Mouse (Mus musculus) midbrain, embryonic 15.5 days (tissue): ENCODE data around the gene Spata46. TPM values are rescaled to one million over a fixed set of nuclear protein-coding genes. Genes with fewer than 3 reads are reported as not detected.

Experiments used
- ATAC-seq: fragments of 200-750 bp; cut with Nextera tagmentation; replicated peaks from 2 replicates; pipeline ENCODE4 v1.8.0; 2017; ENCODE audit warnings: moderate TSS enrichment
- H3K27ac ChIP-seq: fragments of 300-500 bp; sonication (generic); 2 replicates; pipeline ENCODE4 v1.5.1; 2015; ENCODE audit warnings: mild to moderate bottlenecking, inconsistent platforms
- H3K27me3 ChIP-seq: fragments of 300-500 bp; sonication (generic); replicated peaks from 2 replicates; pipeline ENCODE4 v1.6.1; 2015; ENCODE audit warnings: inconsistent platforms
- H3K36me3 ChIP-seq: fragments of 300-500 bp; sonication (generic); replicated peaks from 2 replicates; pipeline ENCODE4 v1.6.1; 2015; ENCODE audit warnings: inconsistent platforms
- H3K4me1 ChIP-seq: fragments of 300-500 bp; sonication (generic); 2 replicates; pipeline ENCODE4 v1.6.1; 2015; ENCODE audit warnings: inconsistent platforms
- H3K4me2 ChIP-seq: fragments of 300-500 bp; sonication (generic); 2 replicates; pipeline ENCODE4 v1.6.1; 2015; ENCODE audit warnings: inconsistent platforms, mild to moderate bottlenecking, moderate library complexity
- H3K4me3 ChIP-seq: fragments of 300-500 bp; sonication (generic); 2 replicates; pipeline ENCODE4 v1.5.1; 2015; ENCODE audit warnings: mild to moderate bottlenecking, inconsistent platforms
- H3K9ac ChIP-seq: fragments of 300-500 bp; sonication (generic); 2 replicates; pipeline ENCODE4 v1.6.1; 2015; ENCODE audit warnings: mild to moderate bottlenecking, inconsistent platforms
- H3K9me3 ChIP-seq: fragments of 300-500 bp; sonication (generic); 2 replicates; pipeline ENCODE4 v1.6.1; 2016; ENCODE audit warnings: inconsistent platforms
- WGBS: fragments of 180-500 bp; shearing (Covaris S2); methylation state at CpG from one replicate; pipeline ENCODE4 v1.1.7; 2015; ENCODE audit warnings: mixed read lengths; 5-methylcytosine and 5-hydroxymethylcytosine counted together
- polyA plus RNA-seq: library from polyadenylated mRNA; unstranded; fragments of >200 nt; fragmentation: Nextera tagmentation; extraction: Ambion mirVana; gene quantifications from 2 replicates; pipeline ENCODE4 v1.2.1, GENCODE M21; 2015

The Spata46 gene
- polyA plus RNA-seq: 1.2 and 2.0 TPM in 2 replicates

GRCm38 (mm10) chr1:170308503-170308902 is at the start of gene Spata46:
Spata46 (plus strand) TSS chr1:170308803.
- no peaks in the 10 kb centered on the region for H3K36me3 ChIP-seq
- no peak within 1 kb of the TSS for H3K9ac ChIP-seq
- no peaks in the 10 kb centered on the region for H3K9me3 ChIP-seq
- H3K27ac ChIP-seq: no peak within 1 kb of the TSS
- no peak for ATAC-seq
- H3K27me3 ChIP-seq: no peaks in the 10 kb centered on the region
- WGBS: 92% methylated on average over 4 of the region's 4 CpGs
- no peak within 1 kb of the TSS for H3K4me2 ChIP-seq
- H3K4me1 ChIP-seq: no peaks in the 10 kb centered on the region
- no peak within 1 kb of the TSS for H3K4me3 ChIP-seq

DNA sequence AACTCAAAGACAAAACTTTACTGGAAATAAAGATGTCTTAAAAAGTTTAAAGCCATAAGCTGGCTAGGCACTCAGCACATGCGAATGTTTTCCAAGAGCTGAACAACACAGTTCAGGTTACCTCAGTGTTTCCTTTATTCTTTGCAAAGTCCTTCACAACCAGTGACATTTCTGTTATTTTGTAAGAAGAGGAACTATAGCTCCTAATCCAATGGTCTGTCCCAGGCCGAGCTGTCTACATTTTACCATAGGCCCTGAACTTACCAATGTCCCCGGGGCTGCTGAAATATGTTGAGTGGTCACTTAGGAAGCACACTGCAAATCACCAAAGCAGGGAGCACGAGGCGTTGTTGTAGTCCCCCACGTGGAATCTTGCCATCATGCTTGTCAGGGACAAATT is 38.3 kb upstream of the Spata46 start:
- Histone ChIP-seq H3K9ac (no peak overlapping the region), H3K4me1 (no peaks in the 10 kb centered on the region), H3K9me3 (peaks cover under 1% of the 10 kb centered on the region), H3K4me2 (no peak overlapping the region), H3K27me3 (no peaks in the 10 kb centered on the region), H3K27ac (no peak overlapping the region), H3K36me3 (no peaks in the 10 kb centered on the region), H3K4me3 (no peak overlapping the region)
- whole genome bisulfite sequencing: 86% methylated on average over 6 of the region's 6 CpGs
- no peak for ATAC-seq

DNA sequence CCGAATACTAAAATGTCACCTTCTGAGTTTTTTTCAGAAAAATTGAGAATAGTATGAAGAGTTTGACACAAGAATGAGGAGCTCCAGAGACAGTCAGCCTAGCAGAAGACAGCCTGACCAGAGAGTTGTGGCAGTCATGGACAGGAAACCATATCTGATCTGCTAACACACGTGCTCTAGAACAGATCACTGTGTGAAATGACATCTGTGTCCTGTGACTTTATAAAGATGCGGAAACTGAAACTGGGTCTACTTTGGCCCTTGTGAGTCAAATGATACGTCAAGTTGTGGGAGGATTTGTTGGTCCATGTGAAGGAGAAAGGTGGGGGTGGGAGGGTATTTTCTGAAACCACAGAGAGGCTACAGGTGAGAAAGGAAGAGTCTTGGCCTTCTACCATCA is 37.9 kb upstream of the Spata46 start:
- no peak overlapping the region for H3K4me2 ChIP-seq
- no peaks in the 10 kb centered on the region for H3K27me3 ChIP-seq
- H3K4me1 ChIP-seq: no peaks in the 10 kb centered on the region
- 88% methylated on average over 4 of the region's 4 CpGs for WGBS
- no peaks in the 10 kb centered on the region for H3K36me3 ChIP-seq
- peaks cover 3% of the 10 kb centered on the region for H3K9me3 ChIP-seq
- no peak for ATAC-seq
- H3K4me3 ChIP-seq: no peak overlapping the region
- H3K9ac ChIP-seq: no peak overlapping the region
- no peak overlapping the region for H3K27ac ChIP-seq

- H3K4me1 ChIP-seq: no peaks in the 10 kb centered on the region
- no peaks in the 10 kb centered on the region for H3K36me3 ChIP-seq
- peaks cover 3% of the 10 kb centered on the region; the same call in 1 of the 2 replicates for H3K9me3 ChIP-seq
- no peak overlapping the region for H3K4me3 ChIP-seq
- H3K9ac ChIP-seq: no peak overlapping the region
- no peaks in the 10 kb centered on the region for H3K27me3 ChIP-seq
- ATAC-seq: no peak
- H3K27ac ChIP-seq: no peak overlapping the region
- H3K4me2 ChIP-seq: no peak overlapping the region
These were observed 35.4 kb upstream of the Spata46 start for GRCm38 (mm10) chr1:170273252-170273651.

DNA sequence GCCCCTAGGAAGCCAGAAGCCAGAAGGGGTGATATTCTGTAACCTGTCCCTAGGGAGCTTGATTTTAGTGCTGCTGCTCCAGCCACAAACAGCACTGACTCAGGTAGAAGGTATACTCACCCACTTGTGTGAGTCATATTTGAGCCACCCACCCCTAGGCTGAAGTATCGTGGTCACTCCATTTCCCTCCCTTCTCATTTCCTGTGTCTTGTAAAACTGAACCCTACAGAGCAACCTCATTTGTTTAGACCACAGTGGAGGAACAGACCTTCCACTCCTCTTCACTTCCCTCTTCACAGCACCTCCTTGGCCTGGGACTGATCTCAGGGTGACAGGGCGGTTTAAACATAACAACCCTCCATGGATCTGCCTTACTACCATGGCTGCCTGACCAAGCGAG is 31.6 kb upstream of the Spata46 start, which contains the start of gene Sh2d1b1:
Sh2d1b1 (plus strand) TSS at position 305 of the 400 bp plus-strand sequence.
- ATAC-seq: no peak
- peaks cover 3% of the 10 kb centered on the region; the same call in 1 of the 2 replicates for H3K9me3 ChIP-seq
- no peaks in the 10 kb centered on the region for H3K36me3 ChIP-seq
- no peak within 1 kb of the TSS for H3K9ac ChIP-seq
- no peak within 1 kb of the TSS for H3K4me2 ChIP-seq
- WGBS: 95% methylated on average over 2 of the region's 3 CpGs
- H3K27me3 ChIP-seq: no peaks in the 10 kb centered on the region
- H3K27ac ChIP-seq: no peak within 1 kb of the TSS
- H3K4me1 ChIP-seq: no peaks in the 10 kb centered on the region
- H3K4me3 ChIP-seq: no peak within 1 kb of the TSS

GRCm38 (mm10) chr1:170282415-170283129 is 26.0 kb upstream of the Spata46 start:
- no peak for ATAC-seq
- no peak overlapping the region for H3K4me2 ChIP-seq
- no peaks in the 10 kb centered on the region for H3K4me1 ChIP-seq
- no peaks in the 10 kb centered on the region for H3K9me3 ChIP-seq
- H3K27ac ChIP-seq: no peak overlapping the region
- no peak overlapping the region for H3K9ac ChIP-seq
- H3K27me3 ChIP-seq: no peaks in the 10 kb centered on the region
- WGBS: 85% methylated on average over 4 of the region's 4 CpGs
- H3K4me3 ChIP-seq: no peak overlapping the region
- H3K36me3 ChIP-seq: no peaks in the 10 kb centered on the region

DNA sequence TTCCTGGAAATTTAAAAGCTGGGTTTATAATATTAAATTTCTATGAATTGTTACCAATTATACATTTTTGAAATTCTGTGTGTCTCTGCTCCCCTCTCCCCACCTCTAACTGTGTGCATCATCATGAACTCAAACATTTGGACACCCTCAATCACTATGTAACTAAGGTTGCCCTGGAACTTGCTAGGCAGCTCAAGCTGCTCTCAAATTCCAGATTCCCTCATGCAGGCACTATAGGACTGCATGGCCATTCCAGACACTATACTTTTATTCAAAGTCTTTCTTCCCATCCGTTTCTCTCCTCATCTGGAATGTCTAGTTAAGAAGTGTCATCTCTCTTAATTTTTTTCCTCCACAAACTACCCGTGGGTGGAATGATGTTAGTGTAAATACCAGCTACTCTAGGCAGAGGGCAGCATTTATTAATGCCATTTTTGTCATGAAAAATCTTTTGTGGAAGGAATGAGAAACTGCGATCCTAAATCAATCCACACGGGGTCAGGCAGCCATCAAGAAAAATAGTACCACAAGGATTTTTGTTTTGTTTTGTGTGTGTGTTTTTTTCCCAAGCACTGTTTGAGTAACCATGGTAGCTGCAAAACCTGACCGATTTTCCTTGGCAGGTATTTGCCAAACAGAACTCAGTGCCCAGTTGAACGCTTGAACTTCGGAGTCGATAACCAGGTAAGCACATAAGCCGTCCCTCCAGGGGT is 16.2 kb upstream of the Spata46 start:
- Histone ChIP-seq H3K27me3 (no peaks in the 10 kb centered on the region), H3K4me1 (peaks cover 4% of the 10 kb centered on the region; the same call in 1 of the 2 replicates), H3K9ac (no peak overlapping the region), H3K4me2 (peak overlapping the region; percentile 31), H3K4me3 (no peak overlapping the region), H3K27ac (no peak overlapping the region), H3K36me3 (no peaks in the 10 kb centered on the region), H3K9me3 (no peaks in the 10 kb centered on the region)
- WGBS: 35% methylated on average over 9 of the region's 9 CpGs
- ATAC-seq: peak; percentile 83

DNA sequence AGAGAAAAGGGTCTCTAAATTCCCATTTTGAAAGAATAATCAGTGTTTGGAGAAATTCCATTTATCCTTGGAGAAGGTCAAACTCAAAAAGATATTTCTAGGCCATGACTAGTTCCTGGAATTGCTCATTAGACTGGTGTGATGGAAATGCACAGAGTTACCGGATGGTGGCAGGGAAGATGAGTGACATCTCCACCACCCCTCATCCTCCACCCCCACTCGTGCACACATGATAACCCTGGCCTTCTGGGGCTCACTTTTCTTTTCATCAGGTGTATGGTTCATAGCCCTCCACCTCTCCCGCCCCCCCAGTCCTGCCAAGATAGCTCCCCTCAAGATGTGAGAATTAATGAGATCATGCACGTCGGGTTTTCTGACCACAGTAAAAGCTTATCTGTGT is 15.3 kb upstream of the Spata46 start:
- ATAC-seq: peak; percentile 61; the same call in 1 of the 2 replicates
- H3K27me3 ChIP-seq: no peaks in the 10 kb centered on the region
- H3K27ac ChIP-seq: no peak overlapping the region
- no peak overlapping the region for H3K4me3 ChIP-seq
- H3K4me1 ChIP-seq: peaks cover 4% of the 10 kb centered on the region; the same call in 1 of the 2 replicates
- 57% methylated on average over 5 of the region's 5 CpGs for WGBS
- H3K9ac ChIP-seq: no peak overlapping the region
- H3K36me3 ChIP-seq: no peaks in the 10 kb centered on the region
- no peak overlapping the region for H3K4me2 ChIP-seq
- no peaks in the 10 kb centered on the region for H3K9me3 ChIP-seq

DNA sequence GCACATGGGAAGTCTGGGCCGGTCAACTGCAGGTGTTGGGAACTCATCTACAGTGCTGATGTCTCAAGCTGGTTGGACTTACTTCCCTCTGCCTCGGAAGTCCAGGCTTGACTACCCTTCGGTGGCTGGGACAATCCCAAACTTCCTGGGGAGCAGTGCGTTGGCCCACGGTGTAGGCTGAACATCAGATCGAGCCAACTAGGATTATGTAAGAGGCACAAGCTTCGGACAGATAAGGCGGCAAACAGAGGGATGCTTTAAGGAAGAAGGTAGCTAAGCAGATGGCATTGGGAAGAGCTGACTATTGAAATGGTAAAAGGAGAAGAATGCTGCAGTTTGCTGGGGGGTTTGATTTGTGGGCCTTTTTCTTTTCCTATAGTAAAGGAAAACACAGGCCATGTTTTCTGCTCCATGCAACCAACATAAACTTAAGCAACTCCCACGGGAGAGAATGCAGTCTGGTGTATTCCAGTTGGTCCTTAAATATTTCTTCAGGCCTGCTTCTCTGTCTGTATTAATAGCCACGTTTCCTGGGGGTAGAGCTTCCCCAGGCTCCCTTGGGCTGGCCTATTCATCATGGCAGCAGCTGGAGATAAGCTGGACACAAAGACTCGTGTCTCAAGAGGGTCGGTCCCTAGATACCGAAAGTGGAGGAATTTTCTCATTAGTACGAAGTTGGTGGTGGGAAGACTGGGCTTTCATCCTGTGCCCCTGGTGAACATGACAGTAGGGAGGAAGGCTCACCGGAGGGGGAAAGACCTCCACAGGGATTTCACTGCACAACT is 13.6 kb upstream of the Spata46 start:
- no peak for ATAC-seq
- Histone ChIP-seq H3K4me3 (no peak overlapping the region), H3K27me3 (no peaks in the 10 kb centered on the region), H3K4me2 (no peak overlapping the region), H3K4me1 (peaks cover 4% of the 10 kb centered on the region; the same call in 1 of the 2 replicates), H3K9me3 (no peaks in the 10 kb centered on the region), H3K9ac (no peak overlapping the region), H3K27ac (no peak overlapping the region), H3K36me3 (no peaks in the 10 kb centered on the region)
- 54% methylated on average over 15 of the region's 15 CpGs for WGBS

GRCm38 (mm10) chr1:170299496-170299895 is 9.1 kb upstream of the Spata46 start:
- H3K27ac ChIP-seq: no peak overlapping the region
- H3K4me2 ChIP-seq: no peak overlapping the region
- H3K36me3 ChIP-seq: no peaks in the 10 kb centered on the region
- H3K4me3 ChIP-seq: no peak overlapping the region
- no peak for ATAC-seq
- no peaks in the 10 kb centered on the region for H3K27me3 ChIP-seq
- no peaks in the 10 kb centered on the region for H3K4me1 ChIP-seq
- WGBS: 76% methylated on average over 4 of the region's 4 CpGs
- H3K9me3 ChIP-seq: no peaks in the 10 kb centered on the region
- no peak overlapping the region for H3K9ac ChIP-seq

DNA sequence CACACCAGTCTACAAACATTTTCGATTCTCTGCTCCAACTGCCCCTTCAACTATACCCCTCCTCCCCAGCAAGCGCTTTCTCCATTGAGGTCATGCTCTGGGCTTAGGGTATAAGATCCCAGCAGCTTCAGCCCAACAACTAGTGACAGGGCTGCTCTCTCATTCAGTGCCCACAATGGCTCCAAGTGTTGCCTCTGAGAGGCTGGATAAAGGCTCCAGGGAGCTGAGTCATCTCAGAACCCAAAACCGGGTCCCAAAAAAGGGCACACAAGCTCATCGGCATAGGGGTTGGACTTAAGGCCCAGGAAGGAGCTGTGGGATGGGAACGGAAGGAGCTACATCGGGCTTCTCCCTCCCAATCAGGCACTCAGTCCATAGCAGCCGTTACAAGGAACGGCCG is 6.9 kb upstream of the Spata46 start:
- no peaks in the 10 kb centered on the region for H3K27me3 ChIP-seq
- WGBS: 95% methylated on average over 9 of the region's 9 CpGs
- H3K4me1 ChIP-seq: no peaks in the 10 kb centered on the region
- no peak overlapping the region for H3K27ac ChIP-seq
- no peak for ATAC-seq
- H3K4me3 ChIP-seq: no peak overlapping the region
- no peaks in the 10 kb centered on the region for H3K9me3 ChIP-seq
- no peak overlapping the region for H3K4me2 ChIP-seq
- H3K36me3 ChIP-seq: no peaks in the 10 kb centered on the region
- no peak overlapping the region for H3K9ac ChIP-seq

GRCm38 (mm10) chr1:170302456-170302855 is 6.1 kb upstream of the Spata46 start:
- no peak overlapping the region for H3K4me3 ChIP-seq
- H3K9ac ChIP-seq: no peak overlapping the region
- no peak overlapping the region for H3K27ac ChIP-seq
- no peak for ATAC-seq
- WGBS: 80% methylated on average over 6 of the region's 6 CpGs
- no peaks in the 10 kb centered on the region for H3K36me3 ChIP-seq
- no peaks in the 10 kb centered on the region for H3K4me1 ChIP-seq
- H3K4me2 ChIP-seq: no peak overlapping the region
- no peaks in the 10 kb centered on the region for H3K27me3 ChIP-seq
- no peaks in the 10 kb centered on the region for H3K9me3 ChIP-seq
